Mouse (Mus musculus): ENCODE results near the gene Tmem101. TPM values are rescaled to one million over a fixed set of nuclear protein-coding genes. Genes with fewer than 3 reads are reported as not detected.

Tmem101 gene
- total and polyA plus RNA-seq, 3 experiments, result 30.1 to 45.1 TPM; not detected in 1

DNA sequence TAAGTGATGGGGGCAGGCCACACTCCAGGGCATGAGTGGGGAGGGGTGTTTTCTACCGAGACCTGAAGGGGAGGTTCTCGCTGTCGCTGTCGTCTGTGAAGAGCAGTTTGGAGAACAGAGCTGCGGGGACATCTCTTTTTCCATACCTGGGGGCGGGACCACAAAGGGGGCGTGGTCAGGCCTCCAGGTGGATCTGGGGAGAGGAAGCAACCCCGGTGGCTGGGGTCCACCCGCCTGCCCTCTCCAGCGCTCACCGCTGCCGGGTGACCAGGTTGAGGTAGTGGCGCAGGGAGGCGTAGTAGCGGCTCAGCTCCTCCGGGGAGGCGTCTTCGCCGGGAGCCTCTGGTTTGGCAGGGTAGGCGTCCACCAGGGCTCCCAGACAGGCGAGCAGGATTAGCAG, 49.3 kb downstream of the Tmem101 start:
- no peak for TF ChIP-seq CHD1 (IDR thresholded peaks at IDR 0.05; ENCODE audit: low read depth, low read length)
- no peak for TF ChIP-seq CTCF (IDR thresholded peaks at IDR 0.05 in 2 of 3, conservative IDR thresholded peaks at IDR 0.05 in 1 of 3; ENCODE audit: control insufficient read depth in 1 of 3, insufficient read depth in 1 of 3, low read depth in 2 of 3, low read length in 3 of 3, poor library complexity in 1 of 3, severe bottlenecking in 1 of 3)
- no peak for TF ChIP-seq SMC3 (IDR thresholded peaks at IDR 0.05; ENCODE audit: low read depth, low read length)
- Histone ChIP-seq H3K27me3 (ENCODE audit: control insufficient read depth in 1 of 2, insufficient read depth in 2 of 2, low read length in 2 of 2) (peaks cover 2 to 3% of the 10 kb centered on the region in 2 experiments; a peak in 3 of 4 replicates), H3K9ac (ENCODE audit: control insufficient read depth, low read depth, low read length, poor library complexity, severe bottlenecking) (no peak overlapping the region), H3K36me3 (ENCODE audit: control insufficient read depth in 1 of 2, insufficient read depth in 2 of 2, low read length in 2 of 2) (peaks cover 0 to 4% of the 10 kb centered on the region in 2 experiments; a peak in 1 of 4 replicates), H3K4me1 (ENCODE audit: control insufficient read depth in 1 of 2, insufficient read depth in 2 of 2, low read length in 2 of 2) (peaks cover 5 to 13% of the 10 kb centered on the region in 2 experiments), H3K79me2 (ENCODE audit: control insufficient read depth, insufficient read depth, low read length, poor library complexity) (no peaks in the 10 kb centered on the region), H3K4me3 (ENCODE audit: control insufficient read depth in 1 of 2, insufficient read depth in 1 of 2, low read depth in 2 of 2, low read length in 2 of 2) (no peak overlapping the region), H3K9me3 (replicated peaks; ENCODE audit: insufficient read depth, low read length) (no peaks in the 10 kb centered on the region), H3K27ac (ENCODE audit: control insufficient read depth, low read depth, low read length) (no peak overlapping the region)
- no peak for DNase-seq (ENCODE audit: low read depth, low spot score)

Other genes with a start within 250 kb of the Tmem101 start
- not detected in 2 replicates for gene Sost, start 189.4 kb downstream of the Tmem101 start, total RNA-seq (2012; rRNA removed)
- not detected for gene Sost, start 189.4 kb downstream of the Tmem101 start, polyA plus RNA-seq (2012; ENCODE audit: insufficient read depth in 1 of 2, insufficient read length in 2 of 2, low read depth in 1 of 2, low replicate concordance in 2 of 2, missing spikeins in 1 of 2)
- gene Cfap97d1, start 172.1 kb downstream of the Tmem101 start, total RNA-seq (2012; rRNA removed), result not detected in 2 replicates
- not detected for gene Cfap97d1, start 172.1 kb downstream of the Tmem101 start, polyA plus RNA-seq (2012; ENCODE audit: insufficient read depth in 1 of 2, insufficient read length in 2 of 2, low read depth in 1 of 2, low replicate concordance in 2 of 2, missing spikeins in 1 of 2)
- 18.4 and 18.7 TPM in 2 replicates for gene Dusp3, start 169.4 kb downstream of the Tmem101 start, total RNA-seq (2012; rRNA removed)
- gene Dusp3, start 169.4 kb downstream of the Tmem101 start, polyA plus RNA-seq (2012; ENCODE audit: insufficient read depth in 1 of 2, insufficient read length in 2 of 2, low read depth in 1 of 2, low replicate concordance in 2 of 2, missing spikeins in 1 of 2), result 10 to 100 TPM; 29.8 to 35.5 TPM
- gene Mpp3, start 127.9 kb downstream of the Tmem101 start, total RNA-seq (2012; rRNA removed), result 4.6 and 5.5 TPM in 2 replicates
- gene Mpp3, start 127.9 kb downstream of the Tmem101 start, polyA plus RNA-seq (2012; ENCODE audit: insufficient read depth in 1 of 2, insufficient read length in 2 of 2, low read depth in 1 of 2, low replicate concordance in 2 of 2, missing spikeins in 1 of 2), result 1 to 10 TPM in 1 of 2 experiments, not detected in 1; 7.1 TPM
- gene Cd300lg, start 114.9 kb downstream of the Tmem101 start, total RNA-seq (2012; rRNA removed), result 0.08 TPM in 1 of 2 replicates, not detected in the other
- gene Cd300lg, start 114.9 kb downstream of the Tmem101 start, polyA plus RNA-seq (2012; ENCODE audit: insufficient read depth in 1 of 2, insufficient read length in 2 of 2, low read depth in 1 of 2, low replicate concordance in 2 of 2, missing spikeins in 1 of 2), result under 1 TPM in 1 of 2 experiments, not detected in 1; 0.26 TPM
- 2.9 and 4.6 TPM in 2 replicates for gene Mpp2, start 67.9 kb downstream of the Tmem101 start, total RNA-seq (2012; rRNA removed)
- gene Mpp2, start 67.9 kb downstream of the Tmem101 start, polyA plus RNA-seq (2012; ENCODE audit: insufficient read depth in 1 of 2, insufficient read length in 2 of 2, low read depth in 1 of 2, low replicate concordance in 2 of 2, missing spikeins in 1 of 2), result 10 to 100 TPM in 1 of 2 experiments, not detected in 1; 16.3 TPM
- gene Ppy, start 55.1 kb downstream of the Tmem101 start, total RNA-seq (2012; rRNA removed), result not detected in 2 replicates
- gene Ppy, start 55.1 kb downstream of the Tmem101 start, polyA plus RNA-seq (2012; ENCODE audit: insufficient read depth in 1 of 2, insufficient read length in 2 of 2, low read depth in 1 of 2, low replicate concordance in 2 of 2, missing spikeins in 1 of 2), result not detected
- gene Pyy, start 48.6 kb downstream of the Tmem101 start, total RNA-seq (2012; rRNA removed), result not detected in 2 replicates
- gene Pyy, start 48.6 kb downstream of the Tmem101 start, polyA plus RNA-seq (2012; ENCODE audit: insufficient read depth in 1 of 2, insufficient read length in 2 of 2, low read depth in 1 of 2, low replicate concordance in 2 of 2, missing spikeins in 1 of 2), result not detected
- gene Nags, start 10.9 kb downstream of the Tmem101 start, total RNA-seq (2012; rRNA removed), result 5.4 and 6.6 TPM in 2 replicates
- 1 to 10 TPM in 1 of 2 experiments, not detected in 1; 9.7 TPM for gene Nags, start 10.9 kb downstream of the Tmem101 start, polyA plus RNA-seq (2012; ENCODE audit: insufficient read depth in 1 of 2, insufficient read length in 2 of 2, low read depth in 1 of 2, low replicate concordance in 2 of 2, missing spikeins in 1 of 2)
- 74.2 and 75.0 TPM in 2 replicates for gene Lsm12, start 28.9 kb upstream of the Tmem101 start, total RNA-seq (2012; rRNA removed)
- 100 to 1,000 TPM; 128 to 150 TPM for gene Lsm12, start 28.9 kb upstream of the Tmem101 start, polyA plus RNA-seq (2012; ENCODE audit: insufficient read depth in 1 of 2, insufficient read length in 2 of 2, low read depth in 1 of 2, low replicate concordance in 2 of 2, missing spikeins in 1 of 2)
- 46.4 and 48.9 TPM in 2 replicates for gene G6pc3, start 33.2 kb upstream of the Tmem101 start, total RNA-seq (2012; rRNA removed)
- gene G6pc3, start 33.2 kb upstream of the Tmem101 start, polyA plus RNA-seq (2012; ENCODE audit: insufficient read depth in 1 of 2, insufficient read length in 2 of 2, low read depth in 1 of 2, low replicate concordance in 2 of 2, missing spikeins in 1 of 2), result 100 to 1,000 TPM in 1 of 2 experiments, not detected in 1; 104 TPM
- 9.1 and 10.4 TPM in 2 replicates for gene Hdac5, start 73.8 kb upstream of the Tmem101 start, total RNA-seq (2012; rRNA removed)
- 10 to 100 TPM in 1 of 2 experiments, not detected in 1; 29.3 TPM for gene Hdac5, start 73.8 kb upstream of the Tmem101 start, polyA plus RNA-seq (2012; ENCODE audit: insufficient read depth in 1 of 2, insufficient read length in 2 of 2, low read depth in 1 of 2, low replicate concordance in 2 of 2, missing spikeins in 1 of 2)
- 19.5 and 20.0 TPM in 2 replicates for gene BC030867, start 92.5 kb upstream of the Tmem101 start, total RNA-seq (2012; rRNA removed)
- gene BC030867, start 92.5 kb upstream of the Tmem101 start, polyA plus RNA-seq (2012; ENCODE audit: insufficient read depth in 1 of 2, insufficient read length in 2 of 2, low read depth in 1 of 2, low replicate concordance in 2 of 2, missing spikeins in 1 of 2), result 10 to 100 TPM; 36.2 to 51.7 TPM
- 3.9 and 4.4 TPM in 2 replicates for gene Asb16, start 112.3 kb upstream of the Tmem101 start, total RNA-seq (2012; rRNA removed)
- 1 to 10 TPM in 1 of 2 experiments, not detected in 1; 8.5 TPM for gene Asb16, start 112.3 kb upstream of the Tmem101 start, polyA plus RNA-seq (2012; ENCODE audit: insufficient read depth in 1 of 2, insufficient read length in 2 of 2, low read depth in 1 of 2, low replicate concordance in 2 of 2, missing spikeins in 1 of 2)
- gene Tmub2, start 128.5 kb upstream of the Tmem101 start, total RNA-seq (2012; rRNA removed), result 27.0 and 29.3 TPM in 2 replicates
- gene Tmub2, start 128.5 kb upstream of the Tmem101 start, polyA plus RNA-seq (2012; ENCODE audit: insufficient read depth in 1 of 2, insufficient read length in 2 of 2, low read depth in 1 of 2, low replicate concordance in 2 of 2, missing spikeins in 1 of 2), result 10 to 100 TPM in 1 of 2 experiments, not detected in 1; 40.5 TPM
- 40.5 and 46.7 TPM in 2 replicates for gene Atxn7l3, start 140.2 kb upstream of the Tmem101 start, total RNA-seq (2012; rRNA removed)
- 10 to 100 TPM; 39.4 to 53.0 TPM for gene Atxn7l3, start 140.2 kb upstream of the Tmem101 start, polyA plus RNA-seq (2012; ENCODE audit: insufficient read depth in 1 of 2, insufficient read length in 2 of 2, low read depth in 1 of 2, low replicate concordance in 2 of 2, missing spikeins in 1 of 2)
- gene Ubtf, start 163.3 kb upstream of the Tmem101 start, total RNA-seq (2012; rRNA removed), result 151 and 189 TPM in 2 replicates
- gene Ubtf, start 163.3 kb upstream of the Tmem101 start, polyA plus RNA-seq (2012; ENCODE audit: insufficient read depth in 1 of 2, insufficient read length in 2 of 2, low read depth in 1 of 2, low replicate concordance in 2 of 2, missing spikeins in 1 of 2), result 100 to 1,000 TPM in 1 of 2 experiments, 10 to 100 TPM in 1; 76.5 to 145 TPM
- 0.23 and 0.36 TPM in 2 replicates for gene Slc4a1, start 209.8 kb upstream of the Tmem101 start, total RNA-seq (2012; rRNA removed)
- gene Slc4a1, start 209.8 kb upstream of the Tmem101 start, polyA plus RNA-seq (2012; ENCODE audit: insufficient read depth in 1 of 2, insufficient read length in 2 of 2, low read depth in 1 of 2, low replicate concordance in 2 of 2, missing spikeins in 1 of 2), result under 1 TPM in 1 of 2 experiments, not detected in 1; 0.35 TPM
- 0.39 and 0.42 TPM in 2 replicates for gene Rundc3a, start 237.0 kb upstream of the Tmem101 start, total RNA-seq (2012; rRNA removed)
- 1 to 10 TPM in 1 of 2 experiments, not detected in 1; 2.1 TPM for gene Rundc3a, start 237.0 kb upstream of the Tmem101 start, polyA plus RNA-seq (2012; ENCODE audit: insufficient read depth in 1 of 2, insufficient read length in 2 of 2, low read depth in 1 of 2, low replicate concordance in 2 of 2, missing spikeins in 1 of 2)